Mouse (Mus musculus): ENCODE results near the gene Ncf1.

Gene Ncf1

DNA sequence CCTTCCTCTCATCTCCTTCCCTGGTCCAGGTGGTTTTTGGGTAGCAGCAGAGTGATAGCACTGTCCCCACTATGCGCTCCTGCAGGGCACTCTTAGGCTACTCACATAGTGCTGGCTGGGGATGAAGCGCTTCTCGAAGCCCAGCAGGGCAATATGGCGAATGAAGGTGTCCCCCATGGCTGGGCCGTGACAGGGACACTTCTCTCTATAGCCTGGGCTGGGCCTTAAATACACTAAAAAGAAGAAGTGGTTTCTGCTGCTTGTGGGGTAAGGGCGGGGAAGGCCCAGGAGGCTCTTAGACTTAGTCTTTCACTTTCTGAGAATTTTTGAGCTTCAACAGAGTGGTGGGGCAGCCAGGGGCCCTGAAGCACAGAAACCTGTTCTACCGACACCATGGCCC lies at the start of gene Ncf1:
TSS of gene Ncf1 (minus strand) at position 235 of the 400 bp plus-strand sequence.
- no peak for DNase-seq (ENCODE audit: extremely low spot score)

DNA sequence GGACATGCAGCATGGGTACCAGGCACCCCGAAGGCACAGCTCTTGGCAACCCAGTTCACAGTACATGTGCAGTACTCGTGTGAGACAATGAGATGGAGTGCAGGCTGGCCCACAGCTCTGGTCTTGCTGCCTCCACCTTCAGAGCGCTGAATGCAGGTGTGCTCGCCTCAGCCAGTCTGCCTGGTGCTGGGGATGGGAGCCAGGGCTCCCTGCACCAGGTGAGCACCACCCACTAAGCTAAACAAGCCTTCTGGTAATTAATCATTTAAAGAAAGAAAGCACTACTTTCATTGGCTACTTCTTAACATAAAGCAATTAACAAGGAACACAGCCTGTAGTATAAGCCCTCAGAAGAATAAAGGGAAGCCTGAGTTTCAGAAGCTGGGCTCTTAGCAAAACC lies 47.7 kb upstream of the Ncf1 start:
- DNase-seq (ENCODE audit: extremely low spot score): no peak

DNA sequence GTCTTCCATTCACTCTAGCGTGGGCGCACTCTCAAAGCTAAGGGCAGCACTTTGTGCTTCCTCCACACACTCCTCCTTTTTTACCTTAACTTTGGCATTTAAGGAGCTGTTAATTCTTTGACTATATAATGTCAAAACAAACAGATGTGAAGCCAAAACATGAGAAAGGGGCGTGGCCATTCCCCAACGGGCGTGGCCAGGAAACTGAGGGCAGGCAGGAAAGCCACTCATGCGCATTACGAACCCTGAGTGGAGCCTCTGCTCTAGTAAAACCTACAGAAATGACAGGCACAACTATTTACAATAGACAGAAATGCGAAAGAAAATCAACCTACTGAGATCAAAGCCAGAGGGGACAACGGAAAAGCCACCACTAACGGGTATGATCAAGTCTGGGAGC lies 46.1 kb upstream of the Ncf1 start:
- DNase-seq (ENCODE audit: extremely low spot score): no peak

DNA sequence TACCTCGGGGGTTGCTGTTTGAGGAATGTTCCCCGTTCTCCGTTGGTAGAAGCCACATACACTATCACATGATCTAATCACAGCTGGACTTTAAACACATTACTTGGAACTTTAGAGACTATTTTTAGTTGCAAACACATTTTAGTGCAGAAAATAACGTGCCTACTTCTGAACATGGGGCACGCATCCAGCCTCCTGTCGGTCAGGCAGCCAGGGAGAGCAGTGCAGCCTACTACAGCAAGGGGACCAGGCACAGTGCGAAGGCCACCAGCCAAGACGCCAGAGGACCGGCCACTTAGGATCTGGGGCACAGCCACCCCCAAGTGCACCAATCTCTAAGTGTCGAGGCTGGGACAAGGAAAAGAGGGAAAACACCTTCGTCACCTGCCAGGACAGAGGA lies 45.6 kb upstream of the Ncf1 start:
- DNase-seq (ENCODE audit: extremely low spot score): no peak

DNA sequence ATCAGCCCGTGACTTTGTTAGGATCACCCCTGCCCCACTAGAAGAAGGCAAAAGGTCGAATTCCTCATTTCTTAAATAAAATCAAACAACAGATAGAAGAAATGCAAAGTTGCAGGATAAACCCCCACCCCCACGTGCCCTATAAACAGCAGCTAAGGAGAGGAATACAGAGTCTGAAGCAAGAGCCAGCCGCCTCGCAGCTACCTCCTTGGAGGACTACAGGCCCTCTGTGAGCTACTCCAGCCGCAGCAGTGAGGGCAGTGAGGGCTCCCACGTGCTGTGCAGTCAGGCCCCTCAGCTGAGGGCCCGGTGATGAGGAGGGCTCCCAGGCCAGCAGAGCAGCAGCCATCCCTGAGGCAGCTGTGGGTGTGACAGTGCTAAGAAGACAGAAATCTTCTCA lies 44.3 kb upstream of the Ncf1 start:
- DNase-seq (ENCODE audit: extremely low spot score): no peak

DNA sequence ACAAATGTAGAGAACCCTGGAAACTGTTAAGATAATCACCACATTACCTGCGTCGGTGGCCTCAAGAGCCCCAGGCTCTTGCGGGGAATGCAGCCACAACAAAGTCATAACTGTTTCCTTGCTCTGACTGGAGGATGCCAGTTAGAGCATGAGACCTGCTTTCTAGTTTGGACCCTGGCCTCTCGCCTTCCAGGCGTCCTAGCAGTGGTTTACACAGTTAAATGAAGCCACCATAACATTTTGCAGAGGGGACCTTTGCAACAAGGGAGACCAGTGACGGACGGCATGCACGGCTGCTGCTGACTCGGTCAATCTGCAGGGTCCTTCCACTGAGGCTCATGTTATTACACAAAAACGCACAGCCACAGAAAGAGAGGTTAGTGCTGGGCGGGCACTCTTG lies 43.3 kb upstream of the Ncf1 start:
- no peak for DNase-seq (ENCODE audit: extremely low spot score)

DNA sequence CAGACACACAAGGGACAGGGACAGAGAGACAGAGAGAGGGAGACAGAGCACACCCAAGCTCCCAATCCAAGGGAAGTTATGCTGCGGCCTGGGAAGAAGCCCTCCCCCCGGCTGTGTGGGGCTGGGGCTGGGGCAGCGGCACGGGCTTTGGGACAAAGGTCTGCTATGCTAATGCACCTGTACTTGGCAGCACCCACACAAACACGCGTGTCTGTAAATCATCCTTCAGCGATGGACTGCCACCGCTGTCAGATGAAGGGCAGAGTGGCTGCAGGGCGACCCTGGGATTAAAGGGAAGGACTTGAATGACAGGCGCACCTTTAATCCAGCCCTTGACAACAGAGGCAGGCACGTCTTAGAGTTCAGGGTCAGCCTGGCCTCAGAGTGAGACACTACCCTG lies 42.0 kb upstream of the Ncf1 start:
- no peak for DNase-seq (ENCODE audit: extremely low spot score)

DNA sequence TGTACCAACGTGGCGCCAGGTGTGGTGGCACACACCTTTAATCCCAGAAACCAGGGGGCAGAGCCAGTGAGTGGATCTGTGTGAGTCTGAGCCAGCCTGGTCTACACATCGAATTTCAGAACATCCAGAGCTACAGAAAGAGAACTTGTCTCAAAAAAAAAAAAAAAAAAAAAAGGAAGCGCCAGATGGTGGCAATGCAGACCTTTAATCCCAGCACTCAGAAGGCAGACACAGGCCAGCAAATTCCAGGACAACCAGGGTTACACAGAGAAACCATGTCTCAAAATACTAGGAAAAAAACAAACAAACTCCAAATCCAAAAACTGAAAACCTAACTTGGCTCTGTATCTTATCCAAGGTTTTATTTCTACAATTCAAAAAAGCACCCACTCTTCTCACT lies 41.1 kb upstream of the Ncf1 start:
- no peak for DNase-seq (ENCODE audit: extremely low spot score)

DNA sequence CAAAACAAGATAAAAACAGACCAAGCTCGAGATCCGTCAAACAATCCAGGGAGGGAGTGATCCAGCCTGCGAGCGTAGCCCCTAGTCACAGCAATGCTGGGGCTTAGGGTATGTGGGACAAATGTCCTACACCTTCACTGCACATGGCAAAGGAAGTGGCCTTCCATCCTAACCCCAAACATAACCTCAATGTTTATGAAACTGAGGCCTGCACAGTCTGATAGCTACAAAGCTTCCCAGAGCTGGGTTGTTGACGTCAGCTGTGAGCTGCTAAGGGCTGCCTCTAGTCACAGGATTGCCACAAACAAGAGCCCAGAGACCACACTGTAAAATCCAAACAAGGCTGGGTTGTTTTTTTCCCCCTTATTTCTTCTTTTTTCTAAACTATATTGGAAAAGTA lies 40.3 kb upstream of the Ncf1 start:
- no peak for DNase-seq (ENCODE audit: extremely low spot score)

DNA sequence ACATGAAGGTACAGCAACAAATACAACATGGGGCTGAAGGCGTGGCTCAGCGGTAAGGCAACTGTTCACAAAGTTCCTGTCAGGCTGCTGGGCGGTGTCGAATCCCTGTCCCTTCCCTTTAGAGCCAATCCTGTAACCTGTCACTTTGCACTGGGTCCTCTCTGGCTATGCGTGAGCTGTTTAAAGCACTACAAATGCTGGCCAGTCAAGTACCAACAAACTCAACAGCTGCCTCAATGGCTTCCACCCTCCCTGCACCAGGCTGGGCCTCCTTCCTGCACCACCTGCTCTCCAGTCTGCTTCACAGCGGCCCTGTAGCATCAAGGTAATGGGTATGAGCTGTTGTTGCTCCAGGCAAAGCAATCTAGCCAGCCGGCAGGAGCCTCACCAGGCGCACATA lies 39.3 kb upstream of the Ncf1 start:
- no peak for DNase-seq (ENCODE audit: extremely low spot score)

DNA sequence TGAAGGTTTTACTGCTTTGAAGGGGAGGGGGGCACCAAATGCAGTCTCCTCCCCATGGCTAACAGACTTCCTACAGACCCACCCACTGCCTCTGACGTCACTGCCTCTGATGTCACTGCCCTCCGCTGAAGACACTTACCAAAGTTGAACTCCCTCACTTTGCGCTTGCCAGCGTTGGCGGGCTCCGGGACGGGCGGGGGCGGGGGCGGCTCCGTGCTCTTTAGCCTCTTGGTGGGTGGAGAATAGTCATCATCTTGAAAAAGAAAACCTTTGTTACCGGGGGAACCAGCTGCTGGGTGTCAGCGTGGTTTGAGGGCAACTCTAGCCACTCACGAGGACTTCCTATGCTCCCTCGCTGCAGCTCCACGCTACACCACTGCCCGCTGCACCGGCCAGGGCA lies 37.0 kb upstream of the Ncf1 start:
- no peak for DNase-seq (ENCODE audit: extremely low spot score)

DNA sequence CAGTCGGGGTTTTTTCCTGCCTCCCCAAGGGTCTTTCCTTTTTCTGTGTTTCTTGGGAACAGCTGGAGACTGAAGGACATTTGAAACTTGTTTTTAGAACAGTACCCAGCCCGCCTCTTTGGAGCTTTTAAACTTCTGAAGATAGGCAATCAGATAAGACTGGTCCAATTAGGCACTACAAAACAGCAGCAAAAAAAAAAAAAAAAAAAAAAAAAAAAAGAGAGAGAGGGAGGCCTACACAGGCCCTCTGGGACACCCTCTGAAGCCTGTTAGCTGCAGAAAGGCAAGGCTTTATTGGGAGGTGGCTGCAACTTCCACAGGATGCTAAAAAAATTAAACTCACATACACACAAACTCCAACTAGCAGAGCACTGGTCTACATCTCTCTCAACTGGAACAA lies 36.5 kb upstream of the Ncf1 start:
- no peak for DNase-seq (ENCODE audit: extremely low spot score)

DNA sequence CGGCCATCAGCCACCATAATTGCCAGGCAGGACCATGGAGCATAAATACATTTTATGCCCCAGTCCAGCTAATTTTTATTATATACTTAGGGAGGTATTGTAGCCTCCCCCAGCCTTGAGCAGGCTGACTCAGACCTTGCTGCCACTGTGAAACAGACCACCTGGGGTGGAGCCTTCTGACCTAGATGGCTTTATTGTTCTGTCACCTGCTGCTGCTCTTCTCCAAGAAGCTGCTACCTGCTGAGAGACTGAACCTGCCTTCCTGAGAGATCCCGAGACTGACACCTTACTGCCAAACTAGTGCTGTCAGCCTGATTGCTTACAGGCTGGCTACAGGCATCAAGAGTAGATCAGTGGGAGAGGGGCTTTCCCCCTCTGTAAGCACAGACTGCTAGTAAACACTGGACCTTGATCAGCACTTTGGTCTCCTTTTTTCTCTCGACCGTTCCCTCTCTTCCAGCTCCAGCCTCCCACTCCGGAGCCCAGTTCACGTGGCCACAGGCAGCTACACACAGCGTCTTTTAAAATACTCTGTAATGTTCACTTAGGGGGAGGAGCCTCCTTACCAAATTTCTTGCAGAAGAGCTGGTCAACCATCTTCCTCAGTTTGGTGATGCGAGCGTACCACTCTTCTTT lies 30.7 kb upstream of the Ncf1 start:
- no peak for DNase-seq (ENCODE audit: extremely low spot score)

DNA sequence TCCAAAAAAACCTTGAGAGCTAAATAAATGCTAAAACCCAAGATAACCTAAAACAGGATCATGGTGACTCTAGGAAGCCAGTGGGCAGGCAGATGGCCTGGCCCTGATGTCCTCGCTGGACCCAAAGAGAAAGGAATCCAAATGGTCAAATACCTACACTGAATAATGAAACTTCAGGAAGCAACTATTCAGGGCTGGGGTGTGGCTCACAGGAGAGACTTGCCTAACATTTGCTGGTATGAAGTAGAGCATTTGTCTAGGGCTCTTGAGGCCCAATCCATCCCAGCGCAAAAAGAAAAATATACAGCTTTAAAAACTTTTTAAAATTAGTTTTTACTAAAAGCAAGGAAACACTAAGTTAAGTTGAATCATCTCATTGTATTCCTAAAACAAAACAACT lies 29.5 kb upstream of the Ncf1 start:
- DNase-seq (ENCODE audit: extremely low spot score): no peak

DNA sequence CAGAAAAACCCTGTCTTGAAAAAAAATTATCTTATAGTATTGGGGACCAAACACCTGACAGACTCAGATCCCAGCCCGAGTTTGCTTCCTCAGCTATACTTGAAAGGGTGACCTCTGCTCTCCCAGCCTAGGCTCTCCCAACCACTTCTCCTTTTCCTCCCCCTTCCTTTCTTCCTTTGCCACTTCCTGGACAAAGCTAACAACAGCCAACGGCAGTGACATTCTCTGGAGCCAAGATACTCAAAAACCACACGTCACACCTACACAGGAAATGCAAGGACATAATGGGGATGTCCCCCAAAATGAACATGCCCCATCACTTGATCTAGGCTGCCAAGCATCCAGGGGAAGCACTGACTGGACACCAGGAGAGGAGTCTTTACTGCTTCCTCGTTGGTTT lies 29.0 kb upstream of the Ncf1 start:
- no peak for DNase-seq (ENCODE audit: extremely low spot score)

DNA sequence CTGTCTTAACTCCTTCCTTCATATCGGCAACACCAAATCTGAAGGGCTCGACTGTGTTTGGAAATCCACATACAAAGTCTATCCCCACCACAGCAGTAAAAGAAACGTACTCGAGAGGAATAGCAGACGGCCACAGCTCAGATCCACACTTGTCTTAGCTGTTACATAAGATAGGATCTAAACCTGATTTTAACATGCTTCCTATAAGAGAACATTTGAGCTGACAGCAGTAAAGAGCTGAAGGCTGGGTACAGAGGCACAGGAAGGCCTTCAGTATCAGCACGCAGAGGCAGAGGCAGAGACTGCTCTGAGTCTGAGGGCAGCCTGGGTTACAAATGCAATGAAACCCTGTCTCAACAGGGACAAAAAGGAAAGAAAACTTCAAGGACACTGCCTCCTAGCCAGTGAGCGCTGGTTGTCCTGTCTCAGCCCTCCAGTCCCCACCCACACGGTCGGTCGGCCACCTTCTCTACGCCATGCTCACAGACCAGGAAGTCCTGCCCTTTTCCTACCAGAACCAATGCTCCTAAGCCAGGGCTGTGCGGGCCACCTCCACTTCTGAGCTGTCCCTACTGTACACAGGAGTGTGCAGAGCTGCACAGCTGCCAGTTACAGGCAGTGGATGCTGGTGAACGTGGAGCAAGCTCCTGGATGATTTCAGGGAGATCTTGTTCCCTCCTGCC lies 28.1 kb upstream of the Ncf1 start:
- no peak for DNase-seq (ENCODE audit: extremely low spot score)

DNA sequence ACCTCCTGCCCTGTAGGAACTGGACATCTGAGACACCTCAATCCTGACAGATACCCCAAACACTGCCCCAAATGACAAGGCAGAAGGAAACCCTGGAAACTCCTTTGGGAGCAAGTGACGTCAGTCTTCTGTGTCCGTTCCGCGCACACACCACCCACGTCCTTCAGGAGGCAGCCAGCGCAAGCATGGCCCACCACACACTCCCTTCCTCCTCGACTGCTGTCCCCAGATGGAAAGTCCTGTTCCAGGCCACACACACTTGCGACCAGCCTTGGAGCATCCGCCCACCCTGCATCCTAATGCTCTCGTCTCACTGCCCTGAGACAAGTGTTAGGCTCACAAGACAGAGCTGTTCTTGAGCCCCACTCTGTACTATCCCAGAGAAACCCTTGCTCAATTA lies 25.9 kb upstream of the Ncf1 start:
- no peak for DNase-seq (ENCODE audit: extremely low spot score)

DNA sequence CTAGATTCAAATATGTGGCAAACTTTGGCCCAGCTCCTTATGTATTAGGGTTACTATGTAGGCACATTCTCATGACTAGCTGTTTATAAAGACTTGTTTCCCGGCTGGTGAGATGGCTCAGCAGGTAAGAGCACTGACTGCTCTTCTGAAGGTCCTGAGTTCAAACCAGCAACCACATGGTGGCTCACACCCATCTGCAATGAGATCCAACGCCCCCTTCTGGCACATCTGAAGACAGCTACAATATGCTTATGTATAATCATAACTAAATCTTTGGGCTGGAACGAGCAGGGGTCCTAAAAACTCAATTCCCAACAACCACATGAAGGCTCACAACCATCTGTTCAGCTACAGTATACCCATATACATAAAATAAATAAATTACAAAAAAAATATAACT lies 24.4 kb upstream of the Ncf1 start:
- DNase-seq (ENCODE audit: extremely low spot score): no peak

DNA sequence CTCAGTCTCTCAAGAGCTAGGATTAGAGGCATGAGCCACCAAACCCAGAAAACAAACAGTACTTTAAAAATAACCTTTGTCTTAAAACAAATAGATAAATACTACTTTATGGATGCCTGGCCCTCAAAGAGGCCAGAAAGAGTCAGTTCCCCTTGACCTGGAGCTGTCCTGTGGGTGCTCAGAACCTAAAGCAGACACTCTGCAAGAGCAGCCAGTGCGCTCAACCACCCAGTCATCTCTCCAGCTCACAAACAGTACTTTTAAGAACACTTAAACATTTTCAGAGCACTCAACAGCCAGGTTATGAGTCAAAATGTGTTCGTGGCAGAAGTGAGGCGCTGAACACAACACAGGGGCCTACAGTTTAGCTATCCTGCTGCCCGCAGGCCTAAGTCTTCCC lies 21.7 kb upstream of the Ncf1 start:
- no peak for DNase-seq (ENCODE audit: extremely low spot score)

DNA sequence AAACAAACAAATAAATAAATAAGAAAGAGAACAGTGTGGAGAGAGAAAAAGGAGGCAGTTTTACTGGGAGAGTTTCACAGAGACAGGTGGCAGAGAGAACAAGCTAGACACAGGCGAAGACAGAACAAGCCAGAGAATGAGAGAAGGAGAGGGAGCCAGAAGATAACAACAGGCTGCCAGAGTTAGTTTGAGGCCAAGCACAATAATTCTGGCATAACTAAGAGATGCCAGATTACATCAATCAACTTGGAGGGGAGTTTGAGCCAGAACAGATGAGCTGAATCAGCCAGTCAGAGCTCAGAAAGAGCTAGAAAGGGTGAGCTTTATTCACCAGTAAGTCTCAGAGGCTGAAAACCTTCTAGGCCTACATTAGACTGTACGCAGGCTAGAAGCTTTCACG lies 21.2 kb upstream of the Ncf1 start:
- DNase-seq (ENCODE audit: extremely low spot score): no peak

DNA sequence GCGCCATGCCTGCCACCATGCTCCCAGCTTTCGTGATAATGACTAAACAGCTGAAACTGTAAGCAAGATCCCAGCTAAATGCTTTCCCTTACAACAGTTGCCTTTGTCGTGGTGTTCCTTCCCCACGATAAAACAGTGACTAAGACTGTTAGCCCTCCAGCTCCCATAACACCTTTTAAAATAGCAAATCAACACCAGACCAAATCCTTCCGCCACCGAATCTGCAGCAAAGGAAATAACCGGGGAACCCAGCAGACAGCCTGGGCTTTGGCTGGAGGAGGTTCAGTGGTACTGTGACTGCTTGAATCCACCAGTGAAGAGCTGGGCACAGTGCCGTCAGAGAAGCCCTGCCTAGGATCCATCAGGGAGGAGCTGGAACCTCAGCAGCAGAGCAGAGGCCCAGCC lies 19.8 kb upstream of the Ncf1 start:
- DNase-seq (ENCODE audit: extremely low spot score): no peak

DNA sequence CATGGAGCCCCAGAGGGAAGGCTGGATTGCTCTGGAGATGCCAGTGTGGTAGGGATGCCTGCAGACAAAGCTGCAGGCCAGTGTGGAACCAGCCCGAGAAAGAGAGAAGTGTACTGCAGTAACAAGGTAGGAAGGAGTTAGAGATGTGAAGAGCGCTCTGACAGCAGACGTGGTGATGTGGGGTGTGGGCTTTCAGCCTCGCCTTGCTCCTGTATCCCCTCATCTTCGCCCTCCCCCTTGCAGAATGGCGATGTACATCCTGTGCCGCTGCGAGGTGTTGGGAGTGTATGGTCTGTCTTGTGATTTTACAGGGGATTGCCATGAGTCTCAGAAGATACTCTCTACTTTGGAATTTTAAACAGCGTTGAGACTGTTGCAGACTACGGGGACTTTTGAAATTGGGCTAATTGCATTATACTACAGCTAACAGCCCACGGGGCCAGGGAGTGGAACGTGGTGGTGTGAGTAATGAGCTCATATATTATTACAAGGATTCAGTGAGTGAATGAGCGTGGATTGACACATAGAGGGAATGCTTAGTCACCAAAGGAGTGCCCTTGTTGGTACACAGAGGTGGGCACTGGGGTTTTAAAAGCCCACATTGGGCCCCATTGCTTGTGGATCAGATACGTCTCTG lies 19.3 kb upstream of the Ncf1 start:
- no peak for DNase-seq (ENCODE audit: extremely low spot score)

DNA sequence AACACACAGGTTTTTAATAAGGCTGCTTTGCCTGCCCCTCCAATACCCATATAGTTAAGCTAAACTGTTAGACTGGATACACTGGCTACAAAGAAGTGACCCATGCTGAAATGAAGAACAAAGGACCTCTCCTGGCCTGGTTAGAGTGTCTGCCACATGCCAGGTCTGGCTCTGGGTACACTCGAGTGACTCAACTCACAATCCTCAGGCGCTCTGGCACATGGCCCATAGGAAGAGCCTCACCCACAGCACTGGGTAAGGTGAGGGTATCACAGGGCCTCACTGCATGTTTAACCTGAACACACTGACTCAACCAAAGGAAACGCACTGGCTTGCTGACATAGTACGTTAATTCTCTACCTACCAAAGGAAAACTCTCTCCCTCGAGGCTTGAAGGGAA lies 16.7 kb upstream of the Ncf1 start:
- no peak for DNase-seq (ENCODE audit: extremely low spot score)

DNA sequence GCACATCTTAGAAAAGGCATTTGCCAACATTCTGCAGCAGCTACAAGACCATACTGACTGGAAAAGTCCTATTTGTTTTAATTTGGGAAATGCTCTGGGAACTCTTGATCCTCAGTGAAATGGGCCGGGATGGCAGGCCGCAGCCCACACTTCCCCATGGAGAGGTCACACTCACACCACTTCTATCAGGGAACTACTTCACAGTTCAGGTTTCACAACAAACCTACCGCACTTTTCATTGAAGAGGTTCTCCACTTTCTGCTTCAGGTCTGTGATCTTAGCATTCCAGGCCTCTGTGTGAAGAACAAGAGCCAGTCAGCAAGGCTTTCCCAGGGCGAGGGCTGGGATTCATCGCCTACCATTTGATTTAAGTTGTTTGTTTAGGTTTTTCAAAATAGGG lies 15.5 kb upstream of the Ncf1 start:
- DNase-seq (ENCODE audit: extremely low spot score): no peak
